Mouse (Mus musculus): ENCODE measurements around the gene Bcorl1. TPM values are rescaled to one million over a fixed set of nuclear protein-coding genes. Genes with fewer than 3 reads are reported as not detected.

Gene Bcorl1
- 8.0 and 9.2 TPM in 2 replicates for polyA plus RNA-seq (2012; rRNA removed)

DNA sequence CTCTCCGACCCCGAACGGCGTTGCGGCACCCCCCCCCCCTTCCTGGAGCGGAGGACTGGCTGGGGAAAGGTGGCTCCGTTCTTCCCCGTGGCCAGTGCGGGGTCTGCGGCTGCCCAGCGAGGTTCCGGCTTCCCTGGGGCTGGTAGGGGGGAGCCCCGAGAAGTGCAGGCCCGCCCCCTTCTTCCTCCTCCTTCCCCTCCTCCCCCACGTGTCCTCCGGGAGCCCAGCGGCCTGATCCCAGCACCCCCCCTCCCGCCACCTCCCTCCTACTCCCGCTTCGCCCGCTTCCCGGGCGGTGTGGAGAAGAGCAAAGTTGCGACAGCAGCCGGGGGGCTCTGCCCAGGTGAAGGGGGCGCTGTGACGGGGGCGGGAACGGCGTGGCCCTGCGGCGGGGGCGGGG is at the start of gene Bcorl1:
Bcorl1 (plus strand) TSS at position 218 of the 400 bp plus-strand sequence.
- DNase-seq (ENCODE audit: extremely low spot score in 1 of 2, low spot score in 1 of 2) = no peak

DNA sequence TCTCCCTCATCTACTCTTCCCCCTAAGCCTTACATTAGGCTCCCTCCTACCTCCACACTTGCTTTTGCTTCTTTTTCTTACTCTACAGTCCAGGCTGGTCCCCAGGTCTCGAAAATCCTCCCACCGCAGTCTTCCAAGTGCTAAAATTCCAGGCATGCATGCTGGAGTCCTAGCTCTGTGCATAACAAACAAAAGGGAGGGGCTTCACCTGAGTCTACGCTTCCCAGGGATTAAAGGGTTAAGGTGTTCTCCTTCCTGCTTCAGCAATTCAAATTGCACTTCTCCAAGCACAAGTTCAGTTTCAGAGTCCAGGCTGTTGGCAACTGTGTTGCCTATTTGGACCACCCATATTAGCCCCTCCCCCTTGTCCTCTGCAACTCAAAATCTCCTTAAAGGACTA is 49.7 kb upstream of the Bcorl1 start:
- DNase-seq (ENCODE audit: extremely low spot score in 1 of 2, low spot score in 1 of 2) = no peak

DNA sequence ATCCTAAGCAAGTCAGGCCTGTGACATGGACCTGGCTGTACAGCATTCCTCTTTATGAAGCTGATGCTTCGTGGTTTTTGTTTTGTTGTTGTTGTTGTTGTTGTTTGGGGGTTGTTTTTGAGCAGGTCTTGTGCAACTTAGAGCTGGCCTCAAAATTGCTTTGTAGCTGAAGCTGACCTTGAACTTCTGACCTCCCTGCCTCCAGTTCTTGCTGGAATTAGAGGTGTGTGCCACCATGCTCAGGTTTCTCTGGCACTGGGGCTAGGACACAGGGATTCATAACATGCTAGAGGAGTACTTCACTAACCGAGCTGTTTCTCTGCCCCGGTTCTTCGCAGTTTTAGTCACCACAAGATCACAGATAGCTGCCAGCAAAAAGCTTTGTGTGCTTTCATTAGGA is 35.8 kb upstream of the Bcorl1 start:
- no peak for DNase-seq (ENCODE audit: extremely low spot score in 1 of 2, low spot score in 1 of 2)

DNA sequence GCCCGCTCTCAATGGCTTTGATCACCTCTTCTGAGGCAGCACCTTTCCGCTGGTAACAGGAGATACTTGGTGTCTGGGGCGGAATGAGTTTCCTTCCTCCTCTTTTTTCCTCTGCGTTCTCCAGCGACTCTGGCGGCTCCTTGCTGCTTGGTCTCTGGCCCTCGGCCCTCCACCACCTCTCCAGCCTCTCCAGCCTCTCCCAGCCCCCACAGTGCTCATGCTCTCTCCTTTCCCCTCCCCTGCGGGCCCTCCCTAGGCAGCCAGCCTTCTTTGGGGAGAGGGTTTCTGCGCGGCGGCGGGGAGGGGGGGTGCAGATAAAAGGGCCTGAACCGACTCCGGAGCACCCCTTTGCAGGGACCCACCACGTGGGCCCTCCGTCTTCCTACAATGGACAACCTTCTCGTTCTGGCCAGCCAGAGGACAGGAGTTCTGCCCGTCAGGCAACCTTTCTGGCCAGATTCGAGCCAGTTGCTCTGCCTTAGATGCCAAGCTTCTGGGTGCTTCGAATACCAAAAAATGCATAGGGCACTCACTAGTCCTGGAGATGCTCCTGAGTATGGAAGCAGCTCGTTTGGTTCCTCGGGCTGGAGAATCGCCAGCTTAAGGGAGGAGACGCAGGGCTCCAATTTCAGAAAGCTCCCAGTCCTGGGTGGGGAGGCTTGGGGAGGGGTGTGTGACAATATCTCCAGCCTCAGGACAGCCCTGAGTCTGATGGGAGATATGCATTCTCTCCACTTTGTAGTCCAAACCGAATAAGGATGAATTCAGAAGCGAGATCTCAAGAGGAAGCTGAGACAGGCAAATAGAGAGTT is 30.2 kb upstream of the Bcorl1 start:
- DNase-seq (ENCODE audit: extremely low spot score in 1 of 2, low spot score in 1 of 2) = no peak

DNA sequence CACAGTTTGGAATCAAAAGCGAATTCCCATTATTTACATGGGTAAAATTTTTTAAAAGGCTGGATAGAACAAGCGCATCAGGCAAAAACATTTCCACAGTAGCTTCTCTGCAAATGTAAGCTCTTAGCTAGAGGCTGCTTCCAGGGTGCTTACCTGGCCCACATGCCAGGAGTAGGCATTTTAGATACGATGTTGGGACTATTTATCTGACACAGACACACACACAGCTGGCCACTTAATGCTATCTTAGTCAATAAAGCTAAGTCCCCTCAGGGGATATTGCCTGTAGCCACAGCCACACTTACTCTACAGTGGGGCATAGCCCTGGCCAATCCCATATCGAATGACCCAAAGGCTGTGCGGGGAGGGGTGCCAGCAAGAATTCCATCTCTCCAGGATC is 29.4 kb upstream of the Bcorl1 start:
- no peak for DNase-seq (ENCODE audit: extremely low spot score in 1 of 2, low spot score in 1 of 2)

DNA sequence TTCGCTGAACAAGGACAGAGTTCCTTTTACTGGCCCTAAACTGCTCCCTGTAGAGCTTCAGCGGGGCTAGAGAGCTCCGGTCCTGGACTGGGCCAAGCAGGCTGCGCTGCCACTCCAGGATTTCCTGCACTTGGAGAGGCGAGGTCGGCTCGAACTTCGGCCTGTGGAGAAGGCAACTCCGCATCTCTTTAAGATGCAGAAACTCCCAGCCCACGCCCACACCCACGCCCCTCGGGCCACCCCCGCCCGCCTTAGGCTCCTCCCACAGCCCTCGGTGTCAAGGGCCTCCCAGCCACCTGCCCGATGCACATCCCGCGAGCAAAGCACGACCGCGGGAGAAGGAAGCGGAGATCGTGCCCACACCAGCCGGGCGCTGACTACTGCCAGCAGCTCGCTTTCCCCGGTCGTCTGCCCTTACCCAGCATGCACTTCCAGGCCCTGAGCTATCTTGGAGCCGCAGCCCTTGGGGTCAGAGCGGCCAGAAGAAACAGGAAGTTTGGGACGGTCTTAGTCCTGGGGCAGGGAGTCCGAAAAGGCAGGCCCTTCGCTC is 26.6 kb upstream of the Bcorl1 start:
- peak in 1 of 2 experiments; percentile 38 for DNase-seq (ENCODE audit: extremely low spot score in 1 of 2, low spot score in 1 of 2)

DNA sequence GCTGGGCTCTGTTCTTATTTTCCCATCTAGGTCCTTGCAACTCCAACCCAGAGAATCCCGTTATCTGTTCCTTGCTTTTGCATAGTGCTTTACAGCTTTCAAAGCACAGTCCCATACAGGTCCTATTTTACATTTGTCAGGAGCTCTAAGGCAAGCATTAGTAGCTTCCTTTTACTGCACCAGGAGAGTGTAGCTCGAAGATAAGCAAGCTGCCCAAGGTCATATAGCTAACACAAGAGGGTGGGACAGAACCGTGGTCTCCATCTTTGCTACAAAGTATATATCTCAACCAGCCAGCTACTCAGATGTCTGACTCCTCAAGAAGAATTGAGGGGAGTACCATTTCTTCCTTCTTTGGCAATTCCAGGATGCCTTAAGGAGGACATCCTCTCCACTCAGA is 23.7 kb upstream of the Bcorl1 start:
- DNase-seq (ENCODE audit: extremely low spot score in 1 of 2, low spot score in 1 of 2) = no peak

DNA sequence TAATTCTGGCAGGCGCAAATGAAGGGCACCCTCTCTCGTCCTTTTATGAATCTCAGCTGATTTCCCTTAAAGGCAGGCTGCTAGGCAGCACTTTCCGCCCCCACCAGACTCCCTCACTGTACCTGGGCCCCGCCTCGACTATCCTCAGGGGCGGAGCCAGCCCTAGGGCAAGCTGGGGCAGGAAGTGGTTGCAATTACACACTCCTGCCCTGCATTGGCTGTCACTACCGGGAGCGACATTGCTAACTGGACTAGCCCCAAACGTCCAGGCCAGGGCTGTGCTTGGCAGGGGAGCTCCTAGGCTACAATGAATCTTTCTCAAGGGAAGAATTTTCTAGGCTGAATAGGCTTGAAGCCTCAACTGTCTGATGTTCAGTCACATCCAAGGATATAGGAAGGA is 23.0 kb upstream of the Bcorl1 start:
- no peak for DNase-seq (ENCODE audit: extremely low spot score in 1 of 2, low spot score in 1 of 2)

DNA sequence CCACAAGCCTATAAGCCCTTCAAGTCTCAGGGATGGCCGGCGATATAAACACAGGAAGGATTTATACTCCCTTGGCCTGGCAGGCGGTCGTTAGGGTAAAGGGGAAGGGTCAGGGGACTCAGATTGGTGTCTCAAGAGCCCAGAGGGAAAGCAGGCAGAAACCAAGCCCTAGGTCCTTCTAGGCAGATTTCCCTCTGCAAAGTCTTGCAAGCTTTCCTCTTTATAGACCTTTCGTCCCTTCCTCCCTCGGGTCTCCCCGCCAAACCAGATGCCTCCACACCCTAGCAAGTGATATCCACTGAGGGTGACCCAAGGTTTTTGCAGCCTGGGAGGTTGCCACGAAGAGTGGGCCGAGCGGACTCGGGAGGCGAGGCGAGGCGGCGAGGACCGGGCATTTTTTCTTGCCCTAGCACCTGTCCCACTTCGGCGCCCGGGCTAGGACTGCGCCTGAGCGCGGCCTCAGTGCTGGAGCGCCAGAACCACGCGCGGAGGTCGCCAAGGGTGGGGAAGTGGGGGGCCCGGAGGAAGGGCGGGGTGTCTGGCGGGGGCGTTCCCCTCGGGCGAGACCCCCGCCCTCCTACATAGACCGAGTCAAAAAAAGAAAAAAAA is 613 bp upstream of the Bcorl1 start:
- DNase-seq (ENCODE audit: extremely low spot score in 1 of 2, low spot score in 1 of 2) = no peak

DNA sequence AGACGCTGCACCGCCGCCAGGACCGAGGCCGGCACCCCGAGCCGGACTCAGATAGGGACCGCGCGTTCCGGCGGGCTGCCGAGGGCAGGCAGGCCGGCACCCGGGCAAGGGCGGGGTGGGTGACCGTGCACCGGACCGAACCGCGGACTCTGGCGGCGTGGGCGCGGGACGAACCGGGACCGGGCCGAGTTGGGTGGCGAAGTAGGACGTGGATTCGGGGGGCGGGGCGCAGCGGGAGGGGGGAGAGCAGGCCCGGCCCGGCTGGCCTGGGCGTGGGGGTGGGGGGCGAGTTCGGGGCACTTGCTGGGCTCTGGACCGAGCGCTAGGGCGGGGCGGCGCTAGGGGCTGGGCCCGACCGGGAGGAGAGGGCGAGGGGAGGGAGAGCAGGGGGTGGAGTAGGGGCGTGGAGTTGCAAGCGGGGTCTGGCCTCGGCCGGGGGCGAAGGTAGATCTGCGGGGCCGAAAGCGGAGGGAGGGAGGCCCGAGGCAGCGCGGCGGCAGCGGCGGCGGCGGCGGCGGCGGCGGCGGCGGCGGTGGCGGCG is 533 bp downstream of the Bcorl1 start:
- DNase-seq (ENCODE audit: extremely low spot score in 1 of 2, low spot score in 1 of 2) = no peak

DNA sequence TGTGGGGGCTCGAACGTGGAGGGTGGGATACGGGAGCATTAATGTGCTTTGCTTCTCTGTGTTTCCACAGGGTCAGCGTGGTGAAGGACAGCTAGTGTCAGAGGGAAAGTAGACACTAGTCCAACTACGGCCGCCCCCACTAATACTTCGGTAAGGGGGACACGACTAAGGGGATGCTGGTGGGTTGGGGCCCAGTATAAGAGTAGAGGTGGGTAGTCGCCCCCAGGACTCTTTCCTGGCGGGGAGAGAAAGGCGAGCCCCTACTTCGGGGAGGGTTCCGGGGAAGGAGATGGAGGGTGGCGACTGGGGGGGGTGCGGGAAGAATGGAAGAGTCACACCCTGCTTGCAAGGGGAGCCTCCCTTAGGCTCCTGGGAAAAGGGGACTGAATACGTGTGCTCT is 1.6 kb downstream of the Bcorl1 start:
- DNase-seq (ENCODE audit: extremely low spot score in 1 of 2, low spot score in 1 of 2) = no peak

DNA sequence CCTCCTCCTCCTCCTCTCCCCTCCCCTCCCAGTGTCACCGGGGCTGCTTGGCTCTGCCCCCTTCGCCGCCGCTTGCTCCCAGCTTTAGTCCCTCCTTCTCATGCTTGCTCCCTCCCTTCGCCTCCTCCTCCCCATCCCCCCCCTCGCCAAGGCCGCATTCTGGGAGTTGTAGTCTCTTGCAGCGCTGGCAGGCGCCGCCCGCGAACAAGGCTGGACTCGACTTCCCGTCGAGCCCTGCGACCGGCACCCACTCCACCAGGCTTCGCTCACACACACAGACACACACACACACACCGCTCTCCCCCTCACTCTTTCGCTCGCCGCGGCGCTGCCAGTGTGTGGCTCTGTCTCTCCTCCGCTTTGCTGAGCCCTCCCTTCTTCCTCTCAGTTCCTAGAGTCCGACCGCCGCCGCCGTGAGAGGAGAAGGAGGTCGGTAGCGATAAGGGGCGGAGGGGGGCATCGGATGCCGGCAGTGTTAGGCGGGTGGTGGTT is 2.3 kb downstream of the Bcorl1 start:
- peak; percentile 87 to 88 for DNase-seq (ENCODE audit: extremely low spot score in 1 of 2, low spot score in 1 of 2)

DNA sequence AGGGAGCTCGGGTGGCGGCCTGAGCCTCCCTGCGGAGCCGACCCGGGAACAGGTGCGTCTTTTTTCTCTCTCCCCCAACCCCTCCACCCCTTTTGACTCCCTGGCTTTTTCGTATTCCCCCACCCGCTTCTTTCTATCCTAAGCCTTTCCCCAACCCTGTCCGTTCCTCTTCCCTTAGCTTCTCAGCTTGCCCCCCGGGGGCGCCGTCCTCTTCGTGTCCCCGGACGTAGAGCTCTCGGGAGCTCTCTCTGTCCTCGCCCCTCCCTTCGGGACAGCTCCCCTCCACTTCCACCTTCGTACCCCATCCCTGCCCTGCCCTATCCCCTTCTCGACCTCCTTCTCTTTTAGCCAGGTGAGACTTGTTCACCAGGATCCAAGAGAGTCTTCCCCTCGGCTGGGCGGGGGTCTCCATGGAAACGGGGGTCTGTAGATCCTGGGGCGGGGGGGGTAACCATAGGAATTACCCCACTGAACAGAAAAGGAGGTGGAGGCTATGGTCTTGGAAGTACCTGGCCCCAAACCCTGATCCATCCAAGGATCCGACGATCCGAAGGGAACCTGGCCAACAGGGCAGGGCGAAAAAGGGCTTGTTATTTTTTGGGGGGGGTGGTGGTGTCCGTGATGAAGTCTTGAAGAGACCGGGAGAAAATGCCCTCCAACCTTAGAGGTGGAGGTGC is 2.9 kb downstream of the Bcorl1 start:
- DNase-seq (ENCODE audit: extremely low spot score in 1 of 2, low spot score in 1 of 2) = no peak

DNA sequence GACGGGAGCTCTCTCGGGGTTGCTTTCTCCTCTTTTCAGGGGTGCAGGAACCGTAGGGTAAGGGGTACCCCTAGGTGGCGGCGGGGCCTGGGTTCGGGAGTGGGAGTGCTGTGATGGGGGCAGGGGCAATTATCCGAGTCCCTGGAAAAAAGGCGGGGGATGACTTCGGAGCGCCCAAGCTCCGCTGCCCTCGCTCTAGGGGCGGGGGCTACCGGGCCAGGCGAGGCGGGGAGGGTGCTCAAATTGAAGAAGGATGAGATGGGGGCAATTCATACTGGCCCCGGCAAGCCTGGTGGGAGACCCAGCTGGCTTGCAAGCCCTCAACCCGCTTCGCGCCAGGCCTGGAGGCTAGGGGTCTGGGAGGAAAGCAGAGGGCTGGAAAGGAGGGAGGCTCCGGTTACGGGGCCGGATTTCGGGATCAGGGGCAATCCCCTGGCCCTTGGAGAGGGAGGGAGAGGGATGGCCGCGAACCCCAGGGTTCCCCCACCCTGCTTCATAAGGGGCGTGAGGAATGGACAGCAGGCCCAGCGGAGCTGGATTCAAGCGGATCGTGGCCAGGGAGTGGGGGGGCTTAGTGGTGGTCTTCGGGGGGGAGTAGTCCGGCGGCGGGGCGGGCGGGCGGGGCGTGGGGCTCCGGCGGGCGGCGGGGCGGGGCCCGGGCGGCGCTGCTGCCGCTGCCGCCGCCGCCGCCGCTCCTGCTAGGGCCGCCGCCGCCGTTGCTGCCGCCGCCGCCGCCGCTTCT is 3.7 kb downstream of the Bcorl1 start:
- peak in 1 of 2 experiments; percentile 27 for DNase-seq (ENCODE audit: extremely low spot score in 1 of 2, low spot score in 1 of 2)

DNA sequence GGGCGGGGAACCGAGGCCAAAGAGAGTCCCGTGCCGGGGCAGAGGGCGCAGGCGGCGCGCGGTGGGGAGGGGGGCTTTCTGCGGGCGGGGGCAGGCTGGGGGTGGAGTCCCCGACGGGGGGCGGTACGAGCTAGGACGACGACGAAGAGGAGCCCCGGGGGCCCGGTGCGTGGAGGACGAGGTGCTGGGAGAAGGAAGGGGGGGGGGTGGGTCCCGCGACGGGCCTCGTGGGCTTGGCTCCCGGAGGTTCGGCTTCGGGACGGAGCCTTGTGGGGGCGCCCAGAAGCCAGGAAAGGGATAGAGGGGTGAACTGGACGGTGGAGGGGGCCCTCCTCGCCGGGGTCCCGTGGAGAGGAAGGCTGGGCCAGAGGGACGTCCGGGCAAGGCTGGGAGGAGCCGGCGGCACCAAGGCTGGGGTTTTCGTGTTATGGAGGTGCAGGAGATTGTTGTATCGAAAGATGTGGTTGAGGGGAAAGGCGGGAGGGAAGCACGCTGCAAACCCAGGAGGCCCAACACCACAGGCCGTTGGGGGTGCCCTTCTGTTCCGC is 4.3 kb downstream of the Bcorl1 start:
- DNase-seq (ENCODE audit: extremely low spot score in 1 of 2, low spot score in 1 of 2) = no peak

DNA sequence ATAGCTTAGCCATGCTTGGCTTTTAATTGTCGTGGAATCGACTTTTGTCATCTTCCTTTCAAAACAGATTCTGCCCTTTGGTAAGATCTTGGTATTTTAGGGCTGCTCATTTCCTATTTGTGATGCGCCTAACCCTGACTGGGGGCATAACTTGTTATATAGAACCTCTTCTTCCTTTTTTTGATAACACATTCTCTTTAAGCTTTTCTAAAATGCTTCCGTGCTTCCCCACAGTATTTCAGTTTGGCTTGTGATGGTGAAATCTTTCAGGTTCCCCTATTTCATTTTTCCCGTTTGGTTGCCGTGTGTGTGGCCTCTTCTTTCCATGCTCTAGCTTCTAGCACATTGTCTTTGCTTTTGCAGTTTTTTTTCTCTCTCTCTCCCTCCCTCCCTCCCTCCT is 14.2 kb downstream of the Bcorl1 start:
- no peak for DNase-seq (ENCODE audit: extremely low spot score in 1 of 2, low spot score in 1 of 2)

DNA sequence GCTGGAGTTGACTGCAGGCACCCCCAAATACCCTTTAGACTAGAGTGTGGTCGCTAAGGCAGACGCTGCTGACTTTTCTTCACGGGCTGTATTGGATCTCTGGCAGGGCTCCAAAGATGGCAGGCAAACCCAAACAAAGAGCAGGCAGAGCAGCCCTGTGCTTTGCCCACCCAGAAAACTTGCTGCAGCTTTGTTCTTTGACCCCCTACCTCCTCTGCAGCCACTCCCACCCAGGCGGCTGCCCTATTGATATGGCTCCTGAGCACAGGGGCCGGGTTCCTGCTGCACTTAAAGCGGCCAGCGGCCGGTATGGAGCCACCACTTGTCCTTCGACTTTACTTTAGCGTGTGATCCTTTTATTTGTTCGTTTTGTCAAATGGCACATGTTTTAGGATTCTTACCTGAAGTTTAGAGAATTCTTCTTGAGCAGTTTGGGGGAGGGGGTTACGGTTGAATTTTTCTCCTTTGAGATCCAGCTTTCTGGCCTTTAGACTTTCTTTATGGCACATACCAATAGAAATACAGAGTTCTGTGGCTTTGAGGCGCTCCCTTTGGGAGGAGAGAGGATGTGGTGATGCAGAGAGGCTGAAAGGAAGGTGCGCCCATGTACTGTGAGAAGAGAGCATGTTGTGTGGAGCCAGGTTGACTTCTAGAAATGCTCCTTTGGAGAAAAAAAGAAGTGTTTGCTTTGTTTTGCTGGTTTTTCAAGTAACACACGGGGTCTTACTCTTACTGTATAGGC is 24.8 kb downstream of the Bcorl1 start:
- DNase-seq (ENCODE audit: extremely low spot score in 1 of 2, low spot score in 1 of 2) = no peak

DNA sequence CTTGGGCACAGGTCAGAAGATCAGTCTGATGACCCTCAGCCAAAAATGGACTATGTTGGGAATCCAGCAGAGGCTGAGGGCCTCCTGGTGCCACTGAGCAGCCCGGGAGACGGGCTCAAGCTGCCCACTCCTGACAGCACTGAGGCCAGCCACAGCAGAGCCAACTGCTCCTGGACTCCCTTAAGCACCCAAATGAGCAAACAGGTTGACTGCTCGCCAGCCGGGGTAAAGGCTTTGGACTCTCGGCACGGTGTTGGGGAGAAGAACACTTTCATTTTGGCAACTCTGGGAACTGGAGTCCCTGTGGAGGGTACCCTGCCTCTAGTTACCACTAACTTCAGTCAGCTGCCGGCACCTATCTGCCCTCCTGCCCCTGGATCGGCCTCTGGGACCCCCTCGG is 26.7 kb downstream of the Bcorl1 start:
- DNase-seq (ENCODE audit: extremely low spot score in 1 of 2, low spot score in 1 of 2) = no peak

DNA sequence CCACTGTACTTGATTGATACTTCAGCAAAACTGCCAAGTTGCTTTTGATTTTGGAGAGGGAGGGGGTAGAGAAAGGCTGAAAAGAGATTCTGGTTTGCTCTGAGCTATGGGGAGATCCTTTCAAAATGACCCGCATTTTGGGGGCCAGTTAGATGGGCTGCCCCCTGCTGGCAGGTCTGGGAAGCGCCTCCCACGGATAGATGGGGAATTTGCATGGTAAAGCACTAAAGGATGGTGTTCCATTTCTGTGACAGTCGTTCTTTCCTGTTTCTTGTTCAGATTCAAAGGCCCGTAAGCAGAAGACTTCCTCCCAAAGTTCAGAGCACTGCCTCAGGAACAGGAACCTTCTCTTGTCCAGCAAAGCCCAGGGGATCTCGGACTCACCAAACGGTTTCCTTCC is 42.5 kb downstream of the Bcorl1 start:
- peak in 1 of 2 experiments; percentile 61 for DNase-seq (ENCODE audit: extremely low spot score in 1 of 2, low spot score in 1 of 2)

All from frontal cortex, adult 2 months (tissue).